Mouse (Mus musculus) midbrain, postnatal 0 days (tissue): Measurements from ENCODE around the gene Hoxc8. TPM values are rescaled to one million over a fixed set of nuclear protein-coding genes. Genes with fewer than 3 reads are reported as not detected.

Experiments used
- ATAC-seq: fragments of 200-750 bp; cut with Nextera tagmentation; 2 replicates; pipeline ENCODE4 v1.8.0; 2017; ENCODE audit warnings: moderate number of reproducible peaks, mild to moderate bottlenecking, moderate TSS enrichment, moderate library complexity; ENCODE audit not compliant: low FRiP score
- DNase-seq: peaks from one replicate; pipeline ENCODE4 v3.0.0-alpha.2; 2015; ENCODE audit warnings: low spot score
- H3K27ac ChIP-seq: fragments of 300-500 bp; sonication (generic); 2 replicates; pipeline ENCODE4 v1.5.1; 2014; ENCODE audit warnings: low read depth, mild to moderate bottlenecking, low read length, mixed read lengths
- H3K27me3 ChIP-seq: fragments of 300-500 bp; sonication (generic); 2 replicates; pipeline ENCODE4 v1.6.1; 2014; ENCODE audit warnings: low read length, control low read depth, mixed read lengths; ENCODE audit not compliant: insufficient read depth
- H3K36me3 ChIP-seq: fragments of 300-500 bp; sonication (generic); 2 replicates; pipeline ENCODE4 v1.6.1; 2014; ENCODE audit warnings: low read length, control low read depth, mixed read lengths; ENCODE audit not compliant: insufficient read depth
- H3K4me1 ChIP-seq: fragments of 300-500 bp; sonication (generic); 2 replicates; pipeline ENCODE4 v1.6.1; 2014; ENCODE audit warnings: mild to moderate bottlenecking, control low read depth, antibody characterized with exemption, low read length, mixed read lengths; ENCODE audit not compliant: insufficient read depth
- H3K4me2 ChIP-seq: fragments of 300-500 bp; sonication (generic); 2 replicates; pipeline ENCODE4 v1.6.1; 2014; ENCODE audit warnings: low read depth, mild to moderate bottlenecking, low read length, mixed read lengths; ENCODE audit not compliant: poor library complexity, severe bottlenecking
- H3K4me3 ChIP-seq: fragments of 300-500 bp; sonication (generic); 2 replicates; pipeline ENCODE4 v1.5.1; 2014; ENCODE audit warnings: low read depth, mild to moderate bottlenecking, low read length, moderate library complexity
- H3K9ac ChIP-seq: fragments of 300-500 bp; sonication (generic); replicated peaks from 2 replicates; pipeline ENCODE4 v1.6.1; 2014; ENCODE audit warnings: mild to moderate bottlenecking, low read length, moderate library complexity, mixed read lengths; ENCODE audit not compliant: poor library complexity, severe bottlenecking
- H3K9me3 ChIP-seq: fragments of 300-500 bp; sonication (generic); 2 replicates; pipeline ENCODE4 v1.6.1; 2016; ENCODE audit warnings: low read length, control low read depth
- CTCF ChIP-seq: IDR thresholded peaks from 2 replicates; pipeline ENCODE4 v1.5.1; 2016; ENCODE audit warnings: antibody characterized with exemption, mild to moderate bottlenecking
- WGBS: fragments of 180-500 bp; shearing (Covaris S2); extraction: QIAGEN DNeasy Blood & Tissue Kit; methylation state at CpG from one replicate; pipeline ENCODE4 v1.1.7; 2014; 5-methylcytosine and 5-hydroxymethylcytosine counted together
- polyA plus RNA-seq: library from polyadenylated mRNA; unstranded; fragments of >200 nt; fragmentation: Nextera tagmentation; extraction: Ambion mirVana; gene quantifications from 2 replicates; pipeline ENCODE4 v1.2.1, GENCODE M21; 2015
- total RNA-seq: library from RNA; depleted of rRNA; stranded (reverse); fragments of >200 nt; gene quantifications from 2 replicates; pipeline ENCODE4 v1.2.3, GENCODE M21; 2014

Hoxc8 gene
- total and polyA plus RNA-seq, 2 experiments from 2014 or later, result not detected

DNA sequence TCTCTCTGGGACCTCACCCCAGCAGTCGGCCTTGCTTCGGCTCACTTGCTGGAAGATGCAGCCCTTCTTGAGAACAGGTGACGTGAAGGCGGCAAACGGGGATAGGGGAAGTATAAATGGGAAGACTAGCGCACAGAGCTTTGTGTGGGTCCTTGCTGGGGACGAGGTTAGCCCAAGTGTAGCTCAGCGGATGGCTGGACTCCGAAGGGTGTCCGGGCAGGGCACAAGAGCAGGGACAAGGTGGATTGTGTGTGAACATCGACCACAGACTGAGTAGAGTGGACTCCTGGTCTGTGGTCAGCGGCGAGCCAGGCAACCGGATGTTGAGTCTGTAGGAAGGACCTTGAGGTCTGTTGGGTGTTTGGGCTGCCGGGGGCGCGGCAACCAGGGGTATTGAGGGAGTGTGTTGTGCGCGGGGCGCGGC lies 14.7 kb upstream of the Hoxc8 start:
- no peaks in the 10 kb centered on the region for H3K36me3 ChIP-seq
- H3K4me2 ChIP-seq, result no peak overlapping the region
- ATAC-seq, result no peak
- no peak overlapping the region for H3K27ac ChIP-seq
- H3K4me1 ChIP-seq, result no peaks in the 10 kb centered on the region
- H3K27me3 ChIP-seq, result peaks cover 93% of the 10 kb centered on the region
- DNase-seq, result no peak
- TF ChIP-seq CTCF, result no peak
- H3K4me3 ChIP-seq, result no peak overlapping the region
- no peaks in the 10 kb centered on the region for H3K9me3 ChIP-seq
- WGBS, result 1% methylated on average over 20 of the region's 21 CpGs
- H3K9ac ChIP-seq, result no peak overlapping the region

DNA sequence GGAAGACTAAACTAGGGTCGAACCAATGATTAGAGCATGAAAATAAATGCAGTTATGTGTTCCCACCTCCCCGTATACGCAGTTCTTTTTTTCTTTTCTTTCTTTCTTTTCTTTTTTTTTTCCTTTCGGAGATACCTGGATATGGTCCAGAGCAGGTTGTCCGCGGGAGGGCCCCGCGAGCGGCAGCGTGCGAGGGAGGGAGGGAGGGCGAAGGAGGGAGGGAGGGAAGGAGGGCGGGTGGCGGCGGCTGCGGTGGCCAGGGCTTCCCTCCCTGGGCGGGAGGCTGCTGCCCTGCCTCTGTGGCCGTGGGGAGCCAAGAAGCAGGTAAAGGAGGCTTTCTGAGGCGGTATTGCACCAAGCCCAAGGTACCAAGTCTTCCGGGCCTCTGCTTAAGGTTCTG lies 14.2 kb upstream of the Hoxc8 start, which contains the start of gene Hoxc9:
Gene Hoxc9, plus strand, starts transcription at position 269 of the 400 bp plus-strand sequence.
- H3K9me3 ChIP-seq, result no peaks in the 10 kb centered on the region
- no peak for ATAC-seq
- H3K4me3 ChIP-seq, result no peak within 1 kb of the TSS
- no peak within 1 kb of the TSS for H3K27ac ChIP-seq
- 2% methylated on average over 7 of the region's 20 CpGs for WGBS
- DNase-seq, result no peak
- no peak within 1 kb of the TSS for H3K9ac ChIP-seq
- H3K36me3 ChIP-seq, result no peaks in the 10 kb centered on the region
- TF ChIP-seq CTCF, result no peak
- H3K4me2 ChIP-seq, result no peak within 1 kb of the TSS
- H3K27me3 ChIP-seq, result peaks cover 91% of the 10 kb centered on the region
- H3K4me1 ChIP-seq, result no peaks in the 10 kb centered on the region

DNA sequence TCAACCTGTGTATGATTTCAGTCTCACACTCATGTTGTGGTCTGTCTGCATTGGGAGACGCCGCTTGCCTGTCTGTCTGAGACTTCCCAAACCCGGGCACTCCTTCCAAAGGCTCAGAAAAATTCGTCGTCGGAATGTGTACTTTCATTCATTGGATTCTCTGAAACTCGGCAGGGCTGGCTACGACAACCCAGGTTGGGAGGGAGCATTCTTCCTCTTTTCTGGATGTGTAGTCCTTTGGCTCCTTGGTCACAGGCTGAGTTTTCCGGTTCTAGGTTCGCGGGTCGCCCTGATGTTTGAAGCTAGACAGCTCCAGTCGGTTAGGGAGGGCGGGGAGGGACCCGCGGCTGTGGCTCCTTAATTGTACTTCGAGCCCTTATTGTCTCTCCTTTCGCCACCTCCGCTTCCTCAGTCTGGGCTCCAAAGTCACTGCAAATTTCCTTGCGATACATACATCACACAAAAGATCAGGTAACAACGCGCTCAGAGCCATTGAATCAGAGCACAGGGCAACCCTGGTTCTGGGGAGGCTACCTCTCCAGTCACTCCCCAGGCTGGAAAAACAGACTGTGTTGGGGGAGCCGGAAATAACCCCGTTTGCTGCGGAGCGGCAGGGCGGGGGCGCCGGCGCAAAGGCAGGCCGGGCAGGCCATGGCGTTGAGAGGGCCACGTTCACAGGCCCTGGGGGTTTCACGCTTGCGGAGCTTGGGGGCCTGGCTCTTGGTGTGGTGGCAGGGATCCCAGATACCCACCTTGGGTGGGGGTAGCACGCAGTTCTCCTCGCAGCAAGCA lies 13.6 kb upstream of the Hoxc8 start:
- 1% methylated on average over 37 of the region's 37 CpGs for WGBS
- DNase-seq (no peak), ATAC-seq (no peak)
- peaks cover 88% of the 10 kb centered on the region for H3K27me3 ChIP-seq
- no peak for TF ChIP-seq CTCF
- H3K9ac ChIP-seq, result no peak overlapping the region
- no peaks in the 10 kb centered on the region for H3K36me3 ChIP-seq
- no peak overlapping the region for H3K4me3 ChIP-seq
- H3K4me1 ChIP-seq, result no peaks in the 10 kb centered on the region
- H3K9me3 ChIP-seq, result no peaks in the 10 kb centered on the region
- no peak overlapping the region for H3K27ac ChIP-seq
- H3K4me2 ChIP-seq, result no peak overlapping the region

DNA sequence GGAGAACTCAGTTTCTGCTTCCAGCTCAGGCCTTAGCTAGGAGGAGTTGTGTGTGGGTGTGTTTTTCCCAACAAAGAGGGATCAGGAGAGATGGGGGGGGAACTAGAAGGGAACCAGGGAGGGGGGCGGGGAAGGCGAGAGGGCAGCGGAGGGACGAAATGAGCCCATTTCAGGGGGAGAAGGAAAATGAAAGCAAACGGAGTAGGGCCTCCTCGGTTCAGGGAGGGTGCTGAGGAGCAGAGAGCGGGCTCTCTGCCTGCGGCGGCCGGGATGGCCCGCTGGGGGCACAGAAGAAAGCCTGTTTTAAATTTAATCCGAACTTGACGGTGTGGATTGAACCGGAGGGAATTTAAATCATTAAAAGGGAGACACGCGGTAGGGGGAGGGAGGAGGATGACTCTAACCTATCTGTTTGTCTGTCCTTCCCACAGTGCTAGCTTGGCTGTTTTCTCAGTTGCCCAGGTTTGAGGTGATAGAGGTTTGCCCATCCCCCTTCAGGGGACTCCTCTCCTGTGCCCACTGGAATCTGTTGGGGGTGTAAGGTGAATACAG lies 12.9 kb upstream of the Hoxc8 start:
- DNase-seq, result no peak
- H3K27ac ChIP-seq, result no peak overlapping the region
- H3K27me3 ChIP-seq, result peaks cover 89% of the 10 kb centered on the region
- no peaks in the 10 kb centered on the region for H3K36me3 ChIP-seq
- H3K4me3 ChIP-seq, result no peak overlapping the region
- no peak overlapping the region for H3K4me2 ChIP-seq
- no peak for TF ChIP-seq CTCF
- WGBS, result 3% methylated on average over 16 of the region's 16 CpGs
- H3K4me1 ChIP-seq, result no peaks in the 10 kb centered on the region
- no peak overlapping the region for H3K9ac ChIP-seq
- ATAC-seq, result no peak
- no peaks in the 10 kb centered on the region for H3K9me3 ChIP-seq

DNA sequence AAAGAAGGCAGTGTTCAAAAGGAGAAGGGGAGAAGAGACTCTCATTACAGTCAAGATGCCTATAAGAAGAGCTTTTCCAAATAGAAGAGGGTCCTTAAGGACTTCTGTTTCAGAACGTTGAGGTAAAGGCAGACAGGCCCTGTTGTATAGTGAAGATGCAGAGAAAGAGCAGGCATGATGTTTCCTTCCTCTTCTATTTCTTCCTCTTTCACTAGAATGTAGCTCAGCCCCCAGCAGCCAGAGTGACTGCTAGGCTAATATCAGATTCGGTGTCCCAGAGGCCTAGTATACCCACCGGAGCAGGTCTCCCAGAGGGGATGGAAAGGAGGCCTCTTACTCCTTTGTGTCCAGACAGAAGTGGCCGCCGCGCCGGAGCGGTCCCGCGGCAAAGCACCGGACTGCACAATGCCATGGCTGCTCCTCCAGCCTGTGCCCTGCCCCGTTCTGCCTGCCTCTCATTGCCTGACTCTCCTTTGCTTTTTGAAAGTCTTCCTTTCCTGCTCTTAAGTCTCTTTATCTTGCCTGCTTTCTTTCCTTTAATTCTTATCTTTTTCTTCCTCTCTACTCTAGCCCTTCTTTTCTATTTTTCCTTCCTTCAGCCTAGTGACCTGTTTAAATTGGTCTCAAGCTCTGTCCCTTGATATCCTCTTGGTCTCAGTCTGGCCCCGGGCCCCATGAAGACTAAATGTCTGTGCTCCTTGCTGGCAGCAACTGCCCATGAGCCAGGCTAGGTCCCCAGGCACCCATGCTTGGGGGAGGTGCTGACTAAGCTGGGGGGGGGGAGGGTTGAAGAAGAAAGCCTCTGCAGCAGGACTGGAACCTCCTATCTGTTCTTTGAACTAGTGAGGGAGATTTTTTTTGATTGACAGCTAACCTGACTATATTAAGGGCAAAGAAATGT lies 11.5 kb upstream of the Hoxc8 start:
- no peaks in the 10 kb centered on the region for H3K4me1 ChIP-seq
- 1% methylated on average over 13 of the region's 13 CpGs for WGBS
- H3K4me3 ChIP-seq, result no peak overlapping the region
- H3K9me3 ChIP-seq, result no peaks in the 10 kb centered on the region
- H3K4me2 ChIP-seq, result no peak overlapping the region
- H3K36me3 ChIP-seq, result no peaks in the 10 kb centered on the region
- no peak for TF ChIP-seq CTCF
- no peak overlapping the region for H3K27ac ChIP-seq
- H3K27me3 ChIP-seq, result peaks cover 88% of the 10 kb centered on the region
- ATAC-seq (no peak), DNase-seq (no peak)
- no peak overlapping the region for H3K9ac ChIP-seq

DNA sequence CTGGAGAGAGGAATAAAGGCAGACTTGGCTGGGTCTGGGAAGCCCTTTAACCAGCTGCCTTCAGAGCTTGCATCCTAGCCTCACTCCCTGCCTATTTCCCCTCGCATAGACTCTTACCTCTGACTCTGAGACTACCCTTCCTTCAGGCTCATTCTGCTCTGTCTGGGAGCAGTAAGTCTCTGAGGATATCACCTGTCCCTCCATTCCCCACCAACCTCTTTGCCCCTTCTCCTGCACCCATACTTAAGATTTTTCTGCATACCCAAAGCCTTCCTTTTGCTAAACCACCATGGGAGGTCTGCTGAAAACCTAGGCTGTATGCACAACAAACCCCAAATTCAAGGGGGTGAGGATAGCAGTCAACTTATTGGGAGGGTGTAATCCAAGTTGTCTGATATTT lies 10.5 kb upstream of the Hoxc8 start:
- no peak for ATAC-seq
- H3K4me3 ChIP-seq, result no peak overlapping the region
- no peak overlapping the region for H3K4me2 ChIP-seq
- 0% methylated on average over 1 of the region's 1 CpGs for WGBS
- H3K36me3 ChIP-seq, result no peaks in the 10 kb centered on the region
- TF ChIP-seq CTCF, result no peak
- no peaks in the 10 kb centered on the region for H3K9me3 ChIP-seq
- H3K27ac ChIP-seq, result no peak overlapping the region
- peaks cover 90% of the 10 kb centered on the region for H3K27me3 ChIP-seq
- no peak for DNase-seq
- no peaks in the 10 kb centered on the region for H3K4me1 ChIP-seq
- no peak overlapping the region for H3K9ac ChIP-seq
